Mouse (Mus musculus) forebrain, embryonic 12.5 days (tissue): ENCODE measurements around the gene Stk38. TPM values are rescaled to one million over a fixed set of nuclear protein-coding genes. Genes with fewer than 3 reads are reported as not detected.
"Not testable (repeated sequence)": the region's sequence is repeated elsewhere in the genome, so short reads cannot be mapped to it uniquely, and the experiment has no call there.

Source experiments
- ATAC-seq: fragments of 200-750 bp; cut with Nextera tagmentation; 2 replicates; pipeline ENCODE4 v1.8.0; 2017; ENCODE audit warnings: moderate TSS enrichment; ENCODE audit not compliant: low FRiP score
- H3K27ac ChIP-seq: fragments of 300-500 bp; sonication (generic); 2 replicates; pipeline ENCODE4 v1.5.1; 2016; ENCODE audit warnings: mild to moderate bottlenecking
- H3K27me3 ChIP-seq: fragments of 300-500 bp; sonication (generic); 2 replicates; pipeline ENCODE4 v1.6.1; 2016; ENCODE audit warnings: mild to moderate bottlenecking
- H3K36me3 ChIP-seq: fragments of 300-500 bp; sonication (generic); replicated peaks from 2 replicates; pipeline ENCODE4 v1.6.1; 2016; ENCODE audit warnings: mild to moderate bottlenecking
- H3K4me1 ChIP-seq: fragments of 300-500 bp; sonication (generic); 2 replicates; pipeline ENCODE4 v1.6.1; 2016
- H3K4me2 ChIP-seq: fragments of 300-500 bp; sonication (generic); 2 replicates; pipeline ENCODE4 v1.6.1; 2016; ENCODE audit warnings: mild to moderate bottlenecking, moderate library complexity
- H3K4me3 ChIP-seq: fragments of 300-500 bp; sonication (generic); replicated peaks from 2 replicates; pipeline ENCODE4 v1.5.1; 2016; ENCODE audit warnings: mild to moderate bottlenecking
- H3K9ac ChIP-seq: fragments of 300-500 bp; sonication (generic); 2 replicates; pipeline ENCODE4 v1.6.1; 2016; ENCODE audit warnings: mild to moderate bottlenecking
- H3K9me3 ChIP-seq: fragments of 300-500 bp; sonication (generic); 2 replicates; pipeline ENCODE4 v1.6.1; 2016
- WGBS: fragments of 180-500 bp; shearing (Covaris S2); methylation state at CpG from one replicate; pipeline ENCODE4 v1.1.7; 2016; 5-methylcytosine and 5-hydroxymethylcytosine counted together
- polyA plus RNA-seq: library from polyadenylated mRNA; unstranded; fragments of >200 nt; fragmentation: Nextera tagmentation; extraction: Ambion mirVana; gene quantifications from 2 replicates; pipeline ENCODE4 v1.2.1, GENCODE M21; 2016

The Stk38 gene
- polyA plus RNA-seq, 1 experiment from 2014 or later: 149 TPM

DNA sequence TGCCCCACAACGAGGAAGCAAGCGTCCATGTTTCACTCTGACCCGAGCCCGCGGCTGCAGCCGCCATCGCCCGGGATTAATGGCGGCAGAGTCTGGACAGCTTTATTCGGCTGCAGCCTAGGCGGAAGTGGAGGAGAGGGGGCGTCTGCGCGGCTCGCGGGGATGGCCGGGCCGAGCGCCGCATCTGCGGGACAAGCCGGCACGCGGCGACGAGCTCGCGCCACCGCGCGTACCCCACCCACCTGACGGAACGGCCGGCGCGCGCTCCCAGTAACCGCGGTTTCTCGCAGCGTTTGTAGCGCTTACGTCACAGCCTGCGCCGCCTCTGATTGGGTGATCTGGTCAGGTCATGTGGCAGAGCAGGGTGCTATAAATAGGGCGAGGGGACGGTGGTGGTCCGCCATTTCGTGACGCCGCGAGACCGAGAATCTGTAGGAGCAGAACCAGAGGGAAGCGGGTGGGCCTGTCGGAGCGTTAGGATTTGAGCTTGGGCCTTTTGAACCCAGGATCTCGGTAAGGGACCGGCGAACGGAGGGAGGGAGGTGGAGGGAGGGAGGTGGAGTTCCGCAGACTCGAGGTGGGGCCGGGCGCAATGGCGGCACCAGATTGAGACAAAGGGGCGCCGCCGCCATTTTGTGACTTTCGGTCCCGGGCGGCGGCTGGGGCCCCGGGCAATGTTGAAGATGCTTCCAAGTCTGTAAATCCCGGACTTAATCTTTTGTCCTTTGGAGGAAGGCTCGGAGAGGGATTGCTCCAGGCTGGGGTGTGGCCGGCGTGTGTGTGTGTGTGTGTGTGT, 24.7 kb upstream of the Stk38 start, which contains the start of gene Srsf3:
Srsf3 (plus strand) TSS at position 355 of the 796 bp plus-strand sequence.
- under 1% methylated on average over 77 of the region's 77 CpGs for WGBS
- peak within 1 kb of the TSS; percentile 83 for H3K4me3 ChIP-seq
- H3K27ac ChIP-seq: peak within 1 kb of the TSS; percentile 98
- peaks cover 16% of the 10 kb centered on the region for H3K36me3 ChIP-seq
- ATAC-seq: peak; percentile 99
- H3K9ac ChIP-seq: peak within 1 kb of the TSS; percentile 97
- no peaks in the 10 kb centered on the region for H3K9me3 ChIP-seq
- H3K27me3 ChIP-seq: no peaks in the 10 kb centered on the region
- H3K4me1 ChIP-seq: peaks cover 32% of the 10 kb centered on the region
- H3K4me2 ChIP-seq: peak within 1 kb of the TSS; percentile 80

DNA sequence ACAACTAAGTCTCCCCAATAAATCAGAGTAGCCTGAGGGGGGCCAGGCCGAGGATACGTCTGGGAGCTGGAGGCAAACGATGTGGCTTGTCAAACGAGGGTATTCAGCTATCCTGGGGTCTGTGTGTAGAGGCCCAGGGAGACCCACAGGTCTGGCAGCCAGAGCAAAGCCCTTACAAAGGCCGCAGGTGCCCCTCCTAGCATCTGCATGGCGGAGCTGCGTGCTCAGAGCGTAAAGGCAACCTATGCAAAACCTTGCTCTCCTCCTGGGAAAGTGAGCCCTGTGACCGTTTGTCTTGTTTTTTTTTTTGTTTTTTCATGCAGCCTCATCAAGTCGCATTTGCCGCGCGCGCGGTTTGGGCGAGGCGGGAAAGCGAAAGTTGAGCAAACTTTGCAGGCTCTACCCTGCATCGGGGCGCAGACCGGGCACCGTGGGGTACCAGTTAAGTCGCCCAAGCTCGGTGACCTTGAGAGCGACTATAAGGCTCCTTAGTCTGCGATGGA, 24.0 kb upstream of the Stk38 start:
- Histone ChIP-seq H3K27me3 (no peaks in the 10 kb centered on the region), H3K4me1 (peaks cover 26% of the 10 kb centered on the region), H3K9me3 (no peaks in the 10 kb centered on the region), H3K9ac (peak overlapping the region; percentile 97), H3K36me3 (peaks cover 10% of the 10 kb centered on the region), H3K4me3 (peak overlapping the region; percentile 83), H3K4me2 (peak overlapping the region; percentile 63), H3K27ac (peak overlapping the region; percentile 98)
- ATAC-seq: no peak; the same call in 1 of the 2 replicates
- WGBS: under 1% methylated on average over 26 of the region's 26 CpGs

DNA sequence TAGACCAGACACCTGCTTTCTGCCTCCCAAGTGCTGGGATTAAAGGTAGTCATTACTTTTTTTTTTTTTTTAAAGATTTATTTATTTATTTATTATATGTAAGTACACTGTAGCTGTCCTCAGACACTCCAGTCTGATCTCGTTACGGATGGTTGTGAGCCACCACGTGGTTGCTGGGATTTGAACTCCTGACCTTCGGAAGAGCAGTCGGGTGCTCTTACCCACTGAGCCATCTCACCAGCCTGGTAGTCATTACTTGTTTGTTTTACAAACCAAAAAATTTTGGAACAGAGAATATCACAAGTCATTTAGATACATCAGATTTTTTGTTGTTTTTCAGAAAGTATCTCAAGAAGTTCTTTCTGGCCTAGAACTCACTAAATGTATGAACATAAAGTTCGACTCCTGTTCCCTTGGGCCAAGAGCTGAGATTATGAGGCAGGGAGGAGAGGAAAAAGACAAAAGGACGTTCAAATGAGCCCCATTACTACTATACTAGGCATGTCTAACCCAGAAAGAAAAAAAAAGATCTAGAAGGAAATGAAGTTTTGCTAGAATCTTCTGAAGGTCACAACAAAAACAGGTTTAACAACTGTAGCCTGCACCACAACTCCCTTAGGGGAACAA, 23.4 kb upstream of the Stk38 start:
- H3K4me3 ChIP-seq: peak overlapping the region; percentile 83
- H3K9me3 ChIP-seq, ATAC-seq, H3K27me3 ChIP-seq, H3K36me3 ChIP-seq: not testable (repeated sequence)
- peak overlapping the region; percentile 97 for H3K9ac ChIP-seq
- peak overlapping the region; percentile 98 for H3K27ac ChIP-seq
- 63% methylated on average over 7 of the region's 7 CpGs for WGBS
- peaks cover 20% of the 10 kb centered on the region for H3K4me1 ChIP-seq
- H3K4me2 ChIP-seq: peak overlapping the region; percentile 63

DNA sequence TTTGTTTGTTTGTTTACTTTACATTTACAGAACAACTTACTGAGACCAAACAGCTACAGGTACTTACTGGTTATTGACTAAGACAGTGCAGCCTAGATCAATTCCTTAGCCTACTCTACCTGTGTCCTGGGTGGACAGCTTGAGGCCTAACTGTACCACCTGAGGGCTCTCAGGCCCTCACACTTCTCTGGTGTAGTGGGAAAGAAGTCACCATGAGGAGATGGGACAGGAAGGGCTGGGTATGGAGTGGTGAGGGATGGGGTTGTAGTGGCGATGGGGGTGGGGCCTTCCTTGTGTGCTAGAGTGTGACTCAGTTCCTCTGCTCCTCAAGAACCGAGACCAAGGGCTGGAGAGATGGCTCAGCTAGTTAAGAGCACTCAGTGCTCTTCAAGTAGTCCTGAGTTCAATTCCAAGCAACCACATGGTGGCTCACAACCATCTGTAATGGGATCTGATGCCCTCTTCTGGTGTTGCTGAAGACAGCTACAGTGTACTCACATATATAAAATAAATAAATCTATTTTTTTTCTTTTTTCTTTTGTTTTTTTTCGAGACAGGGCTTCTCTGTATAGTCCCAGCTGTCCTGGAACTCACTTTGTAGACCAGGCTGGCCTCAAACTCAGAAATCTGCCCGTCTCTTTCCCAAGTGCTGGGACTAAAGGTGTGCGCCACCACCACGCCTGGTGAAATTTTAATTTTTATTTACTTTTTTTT, 22.7 kb upstream of the Stk38 start:
- WGBS: 87% methylated on average over 6 of the region's 6 CpGs
- H3K9me3 ChIP-seq: no peaks in the 10 kb centered on the region

DNA sequence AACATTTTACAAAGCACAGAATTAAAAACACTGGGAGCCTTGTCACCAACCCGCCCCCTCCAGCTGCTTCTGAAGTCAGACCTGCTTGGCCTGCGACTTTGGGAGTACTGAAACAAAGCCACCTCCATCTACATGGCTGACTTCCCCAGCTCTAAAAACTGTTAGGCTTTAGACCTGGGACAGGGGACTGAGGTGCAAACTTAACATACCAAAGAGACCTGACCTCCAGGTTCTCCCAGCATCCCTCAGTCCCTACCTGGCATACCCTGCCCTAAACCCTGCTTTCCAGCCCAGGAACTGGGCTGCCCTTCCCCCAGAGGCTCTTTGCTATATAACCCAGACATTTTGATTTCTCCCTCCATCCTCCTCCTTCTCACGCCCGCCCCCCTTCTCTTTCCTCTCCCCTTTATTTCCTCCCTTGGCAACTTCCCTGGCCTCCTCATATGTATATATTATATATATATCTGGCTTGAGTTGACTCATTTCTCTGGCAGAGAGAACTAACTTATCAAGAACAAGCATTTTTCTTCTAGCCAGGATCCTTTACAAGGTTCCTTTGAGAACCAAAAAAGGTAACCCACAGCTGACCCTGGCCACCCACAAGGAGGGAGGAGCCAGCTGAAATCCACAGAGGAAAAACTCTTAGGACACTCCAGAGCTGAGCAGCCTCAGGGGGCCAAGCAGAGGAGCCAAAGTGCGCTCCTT, 19.0 kb upstream of the Stk38 start:
- Histone ChIP-seq H3K36me3 (no peaks in the 10 kb centered on the region), H3K9me3 (no peaks in the 10 kb centered on the region), H3K4me1 (peaks cover 16% of the 10 kb centered on the region), H3K27me3 (peaks cover 6% of the 10 kb centered on the region; the same call in 1 of the 2 replicates), H3K9ac (no peak overlapping the region), H3K4me2 (no peak overlapping the region), H3K27ac (no peak overlapping the region), H3K4me3 (no peak overlapping the region)
- ATAC-seq: no peak
- 52% methylated on average over 5 of the region's 5 CpGs for WGBS

More for the DNA sequence above, 22.7 kb upstream of the Stk38 start:
- H3K4me1 ChIP-seq: peaks cover 16% of the 10 kb centered on the region
- no peak overlapping the region for H3K9ac ChIP-seq
- H3K4me3 ChIP-seq: no peak overlapping the region
- ATAC-seq: no peak
- no peak overlapping the region for H3K27ac ChIP-seq
- H3K4me2 ChIP-seq: no peak overlapping the region
- no peaks in the 10 kb centered on the region for H3K27me3 ChIP-seq
- H3K36me3 ChIP-seq: peaks cover 2% of the 10 kb centered on the region; the same call in 1 of the 2 replicates

DNA sequence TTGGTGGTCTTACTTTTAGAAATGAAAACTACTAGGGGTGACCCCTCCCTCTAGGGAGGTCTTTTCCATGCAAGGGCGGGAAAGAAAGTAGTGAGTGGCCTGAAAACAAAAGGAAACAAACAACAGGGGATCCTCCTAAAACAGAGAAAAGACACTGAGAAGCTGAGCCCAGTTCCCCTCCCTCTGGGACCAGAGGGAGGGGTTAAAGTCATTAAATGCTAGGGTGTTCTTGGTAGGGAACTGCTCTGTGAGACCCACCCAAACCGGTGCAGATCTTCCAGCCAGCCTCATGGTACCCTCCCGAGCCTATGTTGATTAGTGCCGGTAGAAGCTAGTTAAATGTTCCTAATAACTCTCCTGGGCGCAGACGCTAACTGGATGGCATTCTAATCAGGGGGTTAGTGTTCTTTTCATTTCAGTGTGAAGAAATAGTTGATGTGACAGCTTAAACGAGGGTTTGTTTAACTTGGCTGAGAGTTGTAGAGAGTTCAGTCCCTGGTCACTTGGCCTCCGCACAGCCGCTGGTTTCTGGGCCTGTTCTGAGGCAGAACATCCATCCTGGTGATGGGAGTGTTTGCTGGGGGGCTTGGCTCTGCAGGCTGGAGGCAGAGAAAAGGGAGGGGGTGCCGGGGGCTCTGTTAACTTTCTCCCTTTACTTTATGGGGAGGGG, 17.2 kb upstream of the Stk38 start:
- peaks cover 10% of the 10 kb centered on the region for H3K4me1 ChIP-seq
- H3K9me3 ChIP-seq: no peaks in the 10 kb centered on the region
- ATAC-seq: no peak
- H3K9ac ChIP-seq: no peak overlapping the region
- H3K4me3 ChIP-seq: no peak overlapping the region
- H3K27me3 ChIP-seq: peaks cover 6% of the 10 kb centered on the region; the same call in 1 of the 2 replicates
- H3K27ac ChIP-seq: no peak overlapping the region
- no peaks in the 10 kb centered on the region for H3K36me3 ChIP-seq
- 18% methylated on average over 10 of the region's 10 CpGs for WGBS
- H3K4me2 ChIP-seq: no peak overlapping the region

DNA sequence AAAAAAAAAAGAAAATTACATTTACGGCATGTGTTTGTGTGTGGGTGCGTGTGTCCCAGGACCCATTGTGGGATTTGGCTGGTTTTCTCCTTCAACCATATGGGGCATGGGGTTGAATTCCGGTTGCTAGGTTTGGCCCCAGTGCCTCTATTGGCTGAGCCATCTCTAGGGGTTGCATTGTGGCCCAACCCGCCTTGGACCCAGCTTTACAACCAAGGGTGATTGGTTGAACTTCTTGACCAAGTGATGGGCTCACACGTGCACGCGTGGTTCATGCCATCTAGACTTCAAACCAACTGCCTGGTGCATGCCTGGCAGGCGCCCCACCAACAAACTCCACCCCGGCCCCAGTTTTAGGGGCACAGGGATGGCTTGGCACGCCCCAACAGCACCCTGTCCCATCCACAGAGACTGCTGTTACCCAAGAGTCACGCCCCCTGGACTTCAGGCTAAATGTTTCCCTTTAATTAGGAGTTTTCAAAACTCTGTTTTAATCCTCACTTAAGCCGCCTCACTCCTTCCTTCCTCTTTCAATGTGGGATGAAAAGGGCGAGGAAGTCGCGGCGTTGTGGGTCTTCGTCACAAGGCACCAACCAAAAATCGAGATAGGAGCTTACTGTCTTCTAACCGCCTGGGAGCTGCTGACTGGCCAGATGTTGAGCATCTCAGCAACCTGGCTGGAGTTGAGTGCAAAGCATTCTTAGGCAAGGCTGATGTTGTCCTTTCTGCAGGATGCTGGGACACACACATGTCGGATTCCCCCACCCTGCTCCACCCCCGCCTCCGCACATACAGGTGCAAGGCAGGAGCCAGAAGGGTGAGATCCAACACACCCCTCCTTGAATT, 16.5 kb upstream of the Stk38 start:
- Histone ChIP-seq H3K9ac (no peak overlapping the region), H3K4me2 (no peak overlapping the region), H3K27me3 (peaks cover 6% of the 10 kb centered on the region; the same call in 1 of the 2 replicates), H3K9me3 (no peaks in the 10 kb centered on the region), H3K4me3 (no peak overlapping the region), H3K4me1 (peaks cover 10% of the 10 kb centered on the region), H3K27ac (no peak overlapping the region), H3K36me3 (no peaks in the 10 kb centered on the region)
- no peak for ATAC-seq
- WGBS: 32% methylated on average over 22 of the region's 22 CpGs

DNA sequence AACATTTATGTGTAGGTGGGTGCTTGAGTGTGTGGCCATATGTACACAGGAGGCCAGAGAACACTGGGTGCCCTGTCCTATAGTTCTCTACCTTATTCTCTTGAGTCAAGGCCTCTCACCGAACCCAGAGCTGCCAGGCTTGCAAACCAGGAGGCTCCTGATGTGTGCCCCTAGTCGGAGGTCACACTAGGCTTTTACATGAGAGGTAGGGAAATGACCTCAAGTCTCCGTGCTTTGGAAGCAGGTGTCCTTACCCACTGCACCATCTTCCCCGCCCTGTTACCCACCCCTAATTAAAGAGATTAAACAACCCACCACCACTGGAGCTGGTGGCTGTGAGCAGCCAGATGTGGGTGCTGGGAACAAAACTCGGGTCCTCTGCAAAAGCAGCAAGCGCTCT, 15.6 kb upstream of the Stk38 start:
- no peak for ATAC-seq
- H3K9me3 ChIP-seq: no peaks in the 10 kb centered on the region
- H3K9ac ChIP-seq: no peak overlapping the region
- H3K4me2 ChIP-seq: no peak overlapping the region
- H3K4me1 ChIP-seq: peaks cover 10% of the 10 kb centered on the region
- H3K27ac ChIP-seq: no peak overlapping the region
- 88% methylated on average over 6 of the region's 6 CpGs for WGBS
- H3K4me3 ChIP-seq: no peak overlapping the region
- peaks cover 6% of the 10 kb centered on the region; the same call in 1 of the 2 replicates for H3K27me3 ChIP-seq
- no peaks in the 10 kb centered on the region for H3K36me3 ChIP-seq

DNA sequence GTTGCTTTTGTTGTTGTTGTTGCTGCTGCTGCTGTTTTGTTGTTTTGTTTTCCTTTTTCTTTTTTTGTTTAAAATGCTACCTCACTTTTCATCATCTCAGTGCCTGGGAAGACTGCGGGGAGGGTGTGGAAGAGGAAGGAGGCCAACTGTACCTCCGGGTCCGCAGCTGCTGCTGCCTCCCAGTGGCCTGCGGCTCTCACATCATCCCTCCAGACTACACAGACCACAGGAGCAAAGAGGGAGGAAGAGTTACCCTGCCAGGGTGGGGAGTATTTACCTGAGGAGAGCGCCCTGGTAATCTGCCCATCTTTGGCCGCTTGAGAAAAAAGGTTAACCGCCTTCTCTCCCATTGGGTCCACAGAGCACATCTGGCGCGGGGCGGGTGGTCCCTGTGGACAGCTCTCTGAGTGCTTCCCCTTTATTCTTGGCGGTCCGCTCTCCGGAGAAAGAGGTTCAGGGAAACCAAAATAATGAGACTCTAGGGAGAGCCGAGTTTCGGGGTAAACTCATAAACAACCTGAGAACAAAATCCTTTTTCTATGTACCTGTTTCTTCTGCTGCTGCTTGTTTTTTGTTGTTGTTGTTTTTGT, 14.5 kb upstream of the Stk38 start:
- Histone ChIP-seq H3K4me2 (0 out of 2 replicates have a peak overlapping the region, but pooled peaks have one; percentile 21), H3K4me1 (peaks cover 10% of the 10 kb centered on the region), H3K9me3 (no peaks in the 10 kb centered on the region), H3K27me3 (peaks cover 6% of the 10 kb centered on the region; the same call in 1 of the 2 replicates), H3K4me3 (no peak overlapping the region), H3K9ac (no peak overlapping the region), H3K36me3 (no peaks in the 10 kb centered on the region), H3K27ac (no peak overlapping the region)
- WGBS: 16% methylated on average over 15 of the region's 15 CpGs
- ATAC-seq: 0 out of 2 replicates have a peak, but pooled peaks have one; percentile 44

DNA sequence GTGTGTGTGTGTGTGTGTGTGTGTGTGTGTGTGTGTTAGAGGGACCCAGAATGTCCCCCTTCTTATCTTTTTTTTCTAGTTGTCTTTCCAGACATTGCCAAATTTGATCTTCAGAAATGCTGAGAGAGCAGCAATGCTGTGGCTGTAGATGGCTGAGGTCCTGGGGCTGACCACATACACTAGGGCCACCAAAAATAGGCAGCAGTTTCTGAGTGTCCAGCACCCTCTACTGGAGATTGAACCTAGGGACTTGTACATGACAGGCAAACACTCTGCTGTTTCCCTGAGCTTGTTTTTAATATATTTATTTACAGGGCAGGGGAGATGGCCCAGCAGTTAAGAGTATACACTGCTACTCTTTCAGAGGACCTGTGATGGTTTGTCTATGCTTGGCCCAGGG, 12.6 kb upstream of the Stk38 start:
- H3K36me3 ChIP-seq: no peaks in the 10 kb centered on the region
- H3K27me3 ChIP-seq: peaks cover 6% of the 10 kb centered on the region; the same call in 1 of the 2 replicates
- peaks cover 10% of the 10 kb centered on the region for H3K4me1 ChIP-seq
- no peak overlapping the region for H3K27ac ChIP-seq
- H3K4me3 ChIP-seq: no peak overlapping the region
- ATAC-seq: no peak
- no peaks in the 10 kb centered on the region for H3K9me3 ChIP-seq
- no peak overlapping the region for H3K4me2 ChIP-seq
- no peak overlapping the region for H3K9ac ChIP-seq
